Mouse (Mus musculus): ENCODE measurements around the gene Wipf1.

The Wipf1 gene

DNA sequence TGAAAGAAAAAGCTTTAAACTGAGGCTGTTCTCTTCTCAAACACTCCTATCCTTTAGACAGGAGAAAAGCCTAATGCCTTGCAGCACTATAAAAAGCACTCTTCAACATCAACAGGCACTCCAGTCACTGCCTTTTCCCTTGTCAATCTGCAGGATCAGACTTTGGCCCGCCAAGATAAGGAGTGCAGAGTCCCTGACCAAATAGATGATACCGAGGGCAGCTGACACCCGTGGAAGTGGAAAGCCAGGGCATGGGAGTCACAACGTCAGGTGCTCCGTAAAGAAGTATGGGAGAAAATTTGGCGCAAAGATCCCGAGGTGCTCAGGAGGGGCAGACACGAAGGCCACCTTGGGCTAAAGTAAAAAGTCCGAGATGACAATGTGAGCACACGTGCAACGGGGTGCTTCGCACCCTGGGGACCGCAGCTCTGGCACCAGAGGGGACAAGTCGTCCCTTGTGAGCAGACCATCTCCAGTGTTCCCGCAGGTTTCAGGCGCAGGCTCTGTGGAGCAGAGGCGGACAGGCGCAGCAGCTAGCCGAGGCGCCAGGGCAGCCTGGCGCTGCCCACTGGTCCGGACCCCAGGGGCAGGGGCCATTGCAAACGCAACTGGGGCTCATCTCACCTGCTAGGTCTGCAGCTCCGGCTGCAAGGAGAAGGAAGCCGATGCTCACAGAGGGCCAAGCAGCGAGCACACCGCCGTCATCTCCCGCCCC is 143.7 kb downstream of the Wipf1 start:
- DNase-seq (ENCODE audit: low read depth): peak; percentile 69

- DNase-seq (ENCODE audit: low read depth): no peak
Measured at GRCm38 (mm10) chr2:73385172-73385571, 144.4 kb downstream of the Wipf1 start.

- no peak for DNase-seq (ENCODE audit: low read depth)
Measured at GRCm38 (mm10) chr2:73380298-73380975, 149.1 kb downstream of the Wipf1 start.

DNA sequence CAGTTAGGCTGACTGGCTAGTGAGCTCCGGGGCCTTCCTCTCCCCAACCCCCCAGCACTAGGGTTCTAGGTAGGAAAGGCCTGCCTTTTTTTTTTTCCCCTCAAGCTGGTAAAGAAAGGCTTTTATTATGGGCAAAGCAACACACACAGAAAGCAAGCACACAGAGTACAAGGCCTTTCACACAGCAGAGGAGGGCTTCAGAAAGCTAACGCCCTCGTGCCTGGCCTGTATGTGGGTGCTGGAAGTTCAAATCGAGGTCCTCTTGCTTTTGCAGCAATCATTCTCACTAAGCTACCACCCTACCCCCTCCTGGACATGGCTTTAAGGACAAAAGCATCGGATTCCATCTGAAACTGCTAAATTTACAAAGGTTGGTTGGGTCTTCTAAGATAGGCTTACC is 149.9 kb downstream of the Wipf1 start:
- DNase-seq (ENCODE audit: low read depth): no peak
